Mouse (Mus musculus) intestine, postnatal 0 days (tissue): ENCODE measurements at regions not wholly inside any gene's neighbourhood (a gene's known extent, or its start where the extent isn't known, plus 50 kb on each side); places are given as distances from the start of the nearest gene placed in this dataset.

ENCODE experiments used
- ATAC-seq: fragments of 200-750 bp; cut with Nextera tagmentation; 2 replicates; pipeline ENCODE4 v1.8.0; 2017; ENCODE audit warnings: mild to moderate bottlenecking, moderate TSS enrichment, moderate library complexity
- H3K27ac ChIP-seq: fragments of 300-500 bp; sonication (generic); 2 replicates; pipeline ENCODE4 v1.5.1; 2014; ENCODE audit warnings: mild to moderate bottlenecking, low read depth, low read length, moderate library complexity
- H3K27me3 ChIP-seq: fragments of 300-500 bp; sonication (generic); replicated peaks from 2 replicates; pipeline ENCODE4 v1.6.1; 2014; ENCODE audit warnings: low read length, mixed read lengths; ENCODE audit not compliant: control insufficient read depth, insufficient read depth
- H3K36me3 ChIP-seq: fragments of 300-500 bp; sonication (generic); 2 replicates; pipeline ENCODE4 v1.6.1; 2014; ENCODE audit warnings: mild to moderate bottlenecking, moderate library complexity; ENCODE audit not compliant: control insufficient read depth, insufficient read depth
- H3K4me1 ChIP-seq: fragments of 300-500 bp; sonication (generic); replicated peaks from 2 replicates; pipeline ENCODE4 v1.6.1; 2014; ENCODE audit warnings: antibody characterized with exemption, low read length, mixed read lengths; ENCODE audit not compliant: control insufficient read depth, insufficient read depth
- H3K4me2 ChIP-seq: fragments of 300-500 bp; sonication (generic); replicated peaks from 2 replicates; pipeline ENCODE4 v1.6.1; 2014; ENCODE audit warnings: low read depth, mild to moderate bottlenecking, moderate library complexity
- H3K4me3 ChIP-seq: fragments of 300-500 bp; sonication (generic); 2 replicates; pipeline ENCODE4 v1.5.1; 2014; ENCODE audit warnings: low read depth, low read length
- H3K9ac ChIP-seq: fragments of 300-500 bp; sonication (generic); 2 replicates; pipeline ENCODE4 v1.6.1; 2014; ENCODE audit warnings: mild to moderate bottlenecking, low read depth, low read length
- H3K9me3 ChIP-seq: fragments of 300-500 bp; sonication (generic); 2 replicates; pipeline ENCODE4 v1.6.1; 2016; ENCODE audit warnings: mixed run types; ENCODE audit not compliant: control insufficient read depth
- CTCF ChIP-seq: sonication (generic); IDR thresholded peaks from 2 replicates; pipeline ENCODE4 v1.5.1; 2016; ENCODE audit warnings: low read depth, mild to moderate bottlenecking, control low read depth, antibody characterized with exemption, moderate library complexity
- WGBS: fragments of 180-500 bp; shearing (Covaris S2); extraction: QIAGEN DNeasy Blood & Tissue Kit; methylation state at CpG from one replicate; pipeline ENCODE4 v1.1.7; 2014; 5-methylcytosine and 5-hydroxymethylcytosine counted together

GRCm38 (mm10) chr10:20799792-20800191 is 74.9 kb upstream of the Pde7b start:
- no peak for ATAC-seq
- Histone ChIP-seq H3K4me1 (no peaks in the 10 kb centered on the region), H3K27ac (no peak overlapping the region), H3K9me3 (no peaks in the 10 kb centered on the region), H3K4me2 (no peak overlapping the region), H3K9ac (no peak overlapping the region), H3K27me3 (no peaks in the 10 kb centered on the region), H3K4me3 (no peak overlapping the region), H3K36me3 (no peaks in the 10 kb centered on the region)
- TF ChIP-seq CTCF = no peak
- 59% methylated on average over 7 of the region's 7 CpGs for WGBS

GRCm38 (mm10) chr10:20798400-20798799 is 73.5 kb upstream of the Pde7b start:
- Histone ChIP-seq H3K36me3 (no peaks in the 10 kb centered on the region), H3K9ac (no peak overlapping the region), H3K4me1 (no peaks in the 10 kb centered on the region), H3K4me3 (no peak overlapping the region), H3K9me3 (no peaks in the 10 kb centered on the region), H3K4me2 (no peak overlapping the region), H3K27me3 (no peaks in the 10 kb centered on the region), H3K27ac (no peak overlapping the region)
- 83% methylated on average over 2 of the region's 2 CpGs for WGBS
- ATAC-seq = no peak
- TF ChIP-seq CTCF = no peak

- no peak overlapping the region for H3K27ac ChIP-seq
- H3K27me3 ChIP-seq = no peaks in the 10 kb centered on the region
- H3K4me1 ChIP-seq = no peaks in the 10 kb centered on the region
- no peaks in the 10 kb centered on the region for H3K36me3 ChIP-seq
- H3K9me3 ChIP-seq = no peaks in the 10 kb centered on the region
- H3K4me2 ChIP-seq = no peak overlapping the region
- H3K4me3 ChIP-seq = no peak overlapping the region
- no peak for ATAC-seq
- no peak for TF ChIP-seq CTCF
- WGBS = 81% methylated on average over 6 of the region's 6 CpGs
- H3K9ac ChIP-seq = no peak overlapping the region
These were observed 69.1 kb upstream of the Pde7b start for GRCm38 (mm10) chr10:20793956-20794355.

DNA sequence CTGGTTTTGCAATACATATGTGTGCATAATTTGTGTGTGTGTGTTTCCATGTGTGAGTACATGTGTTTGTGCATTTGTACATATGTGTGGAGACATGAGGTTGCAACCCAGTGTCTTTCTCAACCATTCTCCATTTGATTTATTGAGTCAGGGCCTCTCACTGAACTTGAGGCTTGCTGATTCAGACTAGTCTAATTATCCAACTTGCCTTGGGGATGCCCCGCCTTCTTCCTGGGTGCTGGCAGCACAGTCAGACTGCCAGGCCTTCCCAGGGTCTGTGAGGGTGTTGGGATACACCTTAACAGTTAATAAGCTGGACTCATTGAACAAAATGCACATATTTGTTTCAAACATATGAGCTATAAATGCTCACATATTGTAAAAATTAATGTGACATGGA is 56.1 kb upstream of the Pde7b start:
- WGBS = 79% methylated on average over 1 of the region's 1 CpGs
- Histone ChIP-seq H3K36me3 (no peaks in the 10 kb centered on the region), H3K27ac (no peak overlapping the region), H3K4me1 (no peaks in the 10 kb centered on the region), H3K4me3 (no peak overlapping the region), H3K9me3 (no peaks in the 10 kb centered on the region), H3K9ac (no peak overlapping the region), H3K27me3 (no peaks in the 10 kb centered on the region), H3K4me2 (no peak overlapping the region)
- ATAC-seq = no peak
- no peak for TF ChIP-seq CTCF

- TF ChIP-seq CTCF = no peak
- H3K9me3 ChIP-seq = no peaks in the 10 kb centered on the region
- no peak overlapping the region for H3K9ac ChIP-seq
- H3K4me2 ChIP-seq = no peak overlapping the region; the same call in 1 of the 2 replicates
- H3K4me1 ChIP-seq = no peaks in the 10 kb centered on the region
- 61% methylated on average over 11 of the region's 11 CpGs for WGBS
- no peaks in the 10 kb centered on the region for H3K36me3 ChIP-seq
- H3K27me3 ChIP-seq = no peaks in the 10 kb centered on the region
- H3K27ac ChIP-seq = no peak overlapping the region
- ATAC-seq = no peak
- no peak overlapping the region for H3K4me3 ChIP-seq
These were observed 51.9 kb upstream of the Pde7b start for GRCm38 (mm10) chr10:20776640-20777413.

DNA sequence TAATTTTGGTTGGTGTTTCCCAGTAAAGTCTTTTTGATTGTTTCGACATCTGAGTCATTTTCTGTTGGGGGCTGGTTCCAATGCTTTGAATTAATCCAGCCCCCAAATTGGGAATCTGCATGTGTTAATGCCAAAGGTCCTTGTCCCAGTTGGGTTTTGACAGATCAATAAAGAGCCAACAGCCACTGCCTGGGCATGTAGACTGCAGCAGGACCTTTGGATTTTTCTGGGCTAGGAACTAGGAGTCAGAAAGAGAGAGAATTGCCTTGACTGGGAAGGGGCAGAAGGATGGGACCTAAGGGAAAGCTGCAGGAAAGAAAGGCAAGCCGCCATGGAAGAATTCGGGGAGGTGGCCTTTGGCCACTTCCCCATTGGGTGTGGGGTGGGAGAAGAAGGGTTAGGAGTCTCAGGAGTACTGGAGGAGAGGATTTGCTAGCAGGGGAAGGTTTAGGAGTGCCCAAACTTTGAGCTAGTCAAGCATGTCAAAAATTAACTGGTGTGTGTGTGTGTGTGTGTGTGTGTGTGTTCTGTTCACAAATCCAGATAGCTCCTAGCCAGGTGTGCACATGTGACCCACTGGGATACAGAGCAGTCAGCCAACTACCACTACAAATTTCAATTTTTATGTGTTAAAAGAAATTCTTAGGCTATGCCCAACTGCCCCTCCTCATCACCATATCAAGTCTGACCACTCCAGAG is 51.0 kb upstream of the Pde7b start:
- TF ChIP-seq CTCF = no peak
- 90% methylated on average over 3 of the region's 3 CpGs for WGBS
- no peak for ATAC-seq

More for the DNA sequence above, 51.0 kb upstream of the Pde7b start:
- Histone ChIP-seq H3K4me2 (no peak overlapping the region), H3K9me3 (no peaks in the 10 kb centered on the region), H3K27me3 (no peaks in the 10 kb centered on the region), H3K9ac (no peak overlapping the region), H3K4me1 (no peaks in the 10 kb centered on the region), H3K4me3 (no peak overlapping the region), H3K36me3 (no peaks in the 10 kb centered on the region), H3K27ac (no peak overlapping the region)
